Mouse (Mus musculus) brain, embryonic 14.5 days (tissue): ENCODE results near the gene Zfp426.

ENCODE experiments used
- CTCF ChIP-seq: fragments of 200-500 bp; IDR thresholded peaks from 2 replicates; pipeline ENCODE4 v1.5.1; 2012; ENCODE audit warnings: inconsistent platforms, mild to moderate bottlenecking, moderate library complexity, borderline replicate concordance; ENCODE audit not compliant: insufficient read depth, insufficient read length; ENCODE audit errors: extremely low read depth
- POLR2A ChIP-seq: fragments of 200-500 bp; IDR thresholded peaks from 2 replicates; pipeline ENCODE4 v1.6.1; 2012; ENCODE audit warnings: mild to moderate bottlenecking, inconsistent platforms, borderline replicate concordance; ENCODE audit not compliant: poor library complexity, insufficient read depth, insufficient read length, severe bottlenecking; ENCODE audit errors: extremely low read depth

- no peak for TF ChIP-seq CTCF
- TF ChIP-seq POLR2A = no peak
Observed at GRCm38 (mm10) chr9:20512714-20513113, 20.2 kb upstream of the Zfp426 start.
